Mouse (Mus musculus): ENCODE data around the gene Tmem160. TPM values are rescaled to one million over a fixed set of nuclear protein-coding genes. Genes with fewer than 3 reads are reported as not detected.

The Tmem160 gene
- total RNA-seq, 4 experiments from 2014 or later: 54.7 to 73.2 (median 60.1) TPM

DNA sequence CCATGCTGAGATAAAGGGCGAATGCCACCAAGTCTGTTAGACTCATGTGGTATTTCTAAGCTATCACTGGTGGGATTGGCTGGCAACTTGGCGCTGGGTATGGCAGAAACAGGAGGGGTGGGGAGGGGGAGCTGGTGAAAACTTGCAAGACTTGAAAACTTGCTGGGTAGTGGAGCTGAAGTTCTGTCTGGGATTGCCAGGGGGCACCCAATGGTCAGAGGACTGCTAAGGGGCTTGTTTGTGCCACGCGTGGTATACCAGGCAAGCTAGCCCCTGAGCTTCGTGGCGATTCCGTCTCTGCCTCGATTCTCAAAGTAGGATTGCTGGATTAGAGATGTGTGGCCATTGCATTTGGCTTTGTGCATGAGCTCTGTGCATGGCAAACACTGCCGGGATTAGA is 37.4 kb downstream of the Tmem160 start:
- no peak for DNase-seq (ENCODE audit: low spot score in 2 of 2)

DNA sequence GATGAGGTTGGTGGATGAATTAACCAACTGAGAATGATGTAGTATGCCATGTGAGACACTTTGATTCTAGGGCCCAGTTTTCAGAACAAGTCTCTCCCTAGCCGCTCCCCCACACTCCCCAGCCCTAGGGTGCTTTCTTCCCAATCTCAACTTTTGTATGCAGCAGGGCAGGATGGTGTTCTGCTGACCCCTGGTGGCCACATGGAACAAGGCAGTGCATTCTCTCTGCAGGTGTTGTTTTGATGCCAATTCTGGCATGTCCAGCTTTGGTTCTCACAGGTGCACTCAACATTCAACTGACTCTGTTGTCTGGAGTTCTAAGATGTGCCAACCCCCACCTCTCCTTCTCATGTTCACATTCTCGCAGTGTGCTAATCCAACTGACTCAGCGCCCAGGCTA is 39.2 kb downstream of the Tmem160 start:
- peak; percentile 11 to 30 for DNase-seq (ENCODE audit: low spot score in 2 of 2)

DNA sequence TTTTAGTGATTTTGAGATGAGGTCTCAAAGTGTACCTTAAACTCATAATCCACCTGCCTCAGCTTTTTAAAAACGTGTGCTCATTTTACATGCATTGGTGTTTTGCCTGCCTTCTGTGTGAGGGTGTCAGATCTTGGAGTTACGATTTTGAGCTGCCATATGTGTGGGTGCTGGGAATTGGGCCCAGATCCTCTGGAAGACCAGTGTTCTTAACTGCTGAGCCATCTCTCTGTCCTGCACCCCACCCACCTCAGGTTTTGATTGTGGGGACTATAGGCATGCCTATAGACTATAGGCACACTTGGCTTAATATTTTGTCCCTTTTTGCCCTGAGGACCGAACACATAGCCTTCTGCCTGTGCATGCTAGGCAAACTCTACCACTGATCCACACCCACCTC is 39.6 kb downstream of the Tmem160 start:
- no peak for DNase-seq (ENCODE audit: low spot score in 2 of 2)

DNA sequence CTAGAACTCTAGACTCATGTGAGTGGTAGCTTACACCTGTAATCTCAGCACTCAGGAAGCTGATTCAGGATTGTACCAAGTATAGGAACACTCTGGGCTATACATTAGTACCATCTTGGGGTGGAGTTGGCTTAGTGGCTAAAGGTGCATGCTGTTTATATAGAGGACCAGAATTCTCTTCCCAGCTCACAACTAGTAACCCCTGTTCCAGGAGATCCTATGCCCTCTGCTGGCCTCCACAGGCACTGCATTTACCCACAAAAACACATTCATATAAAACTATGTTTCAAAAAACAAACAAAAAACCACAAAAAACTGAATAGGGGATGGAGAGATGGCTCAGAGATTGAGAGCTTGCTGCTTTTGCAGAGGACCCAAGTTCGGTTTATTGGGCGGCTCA is 40.8 kb downstream of the Tmem160 start:
- no peak for DNase-seq (ENCODE audit: low spot score in 2 of 2)

DNA sequence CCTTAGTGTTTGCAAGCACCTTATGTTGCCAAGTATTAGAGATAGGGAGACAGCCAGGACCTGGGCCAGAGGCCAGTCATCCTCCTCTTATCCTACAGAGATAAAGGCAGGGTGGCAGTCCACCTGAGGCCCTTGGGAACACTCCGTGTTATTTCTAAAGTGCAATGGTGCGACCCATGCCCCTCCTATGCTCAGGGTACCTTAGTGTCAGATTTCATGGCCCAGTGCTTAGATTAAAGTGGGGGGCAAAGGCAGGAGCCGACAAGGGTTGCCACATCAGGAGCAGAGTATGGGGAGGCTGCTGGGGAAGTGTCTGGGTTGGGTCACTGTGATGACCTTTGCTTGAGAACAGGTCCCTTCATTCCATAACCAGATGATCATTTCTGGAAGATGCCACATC is 43.7 kb downstream of the Tmem160 start:
- DNase-seq (ENCODE audit: low spot score in 2 of 2): no peak

DNA sequence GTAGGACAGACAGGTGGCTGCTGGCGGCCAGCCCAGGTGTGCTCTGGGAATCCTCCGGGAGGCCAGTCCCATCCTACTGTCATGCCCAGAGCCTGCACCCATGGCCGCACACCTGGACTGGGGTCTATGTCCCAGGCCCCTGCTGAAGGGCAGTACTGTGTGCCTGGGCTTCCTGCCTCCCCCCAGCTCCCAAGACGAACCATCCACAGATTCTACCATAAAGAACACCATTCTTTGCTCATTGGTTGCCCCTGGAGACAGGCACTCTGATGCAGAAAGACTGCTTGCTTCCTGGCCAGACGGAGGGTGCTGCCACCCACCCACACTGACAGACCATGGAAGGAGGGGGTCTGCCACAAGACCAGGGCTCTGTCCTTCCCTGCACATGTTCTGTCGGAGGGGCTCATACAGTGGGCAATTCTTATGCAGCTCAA is 47.1 kb downstream of the Tmem160 start:
- DNase-seq (ENCODE audit: low spot score in 2 of 2): no peak

DNA sequence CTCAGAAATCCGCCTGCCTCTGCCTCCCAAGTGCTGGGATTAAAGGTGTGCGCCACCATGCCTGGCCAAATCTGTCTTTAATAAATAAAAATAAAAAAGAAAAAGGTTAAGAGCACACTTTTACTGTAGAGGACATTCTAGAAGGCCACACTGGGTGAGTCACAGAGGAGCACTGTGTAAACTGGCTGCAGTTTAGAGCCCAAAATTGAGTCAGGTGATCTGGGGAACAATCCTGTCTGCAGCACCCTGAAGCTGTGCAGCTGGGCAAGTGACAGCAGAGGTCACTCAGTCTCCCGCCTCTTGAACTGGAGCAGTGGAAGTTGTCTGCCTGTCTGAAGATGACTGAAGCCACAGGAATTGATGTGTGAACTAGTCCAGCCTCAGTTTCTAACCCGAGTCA is 49.0 kb downstream of the Tmem160 start:
- DNase-seq (ENCODE audit: low spot score in 2 of 2): no peak

DNA sequence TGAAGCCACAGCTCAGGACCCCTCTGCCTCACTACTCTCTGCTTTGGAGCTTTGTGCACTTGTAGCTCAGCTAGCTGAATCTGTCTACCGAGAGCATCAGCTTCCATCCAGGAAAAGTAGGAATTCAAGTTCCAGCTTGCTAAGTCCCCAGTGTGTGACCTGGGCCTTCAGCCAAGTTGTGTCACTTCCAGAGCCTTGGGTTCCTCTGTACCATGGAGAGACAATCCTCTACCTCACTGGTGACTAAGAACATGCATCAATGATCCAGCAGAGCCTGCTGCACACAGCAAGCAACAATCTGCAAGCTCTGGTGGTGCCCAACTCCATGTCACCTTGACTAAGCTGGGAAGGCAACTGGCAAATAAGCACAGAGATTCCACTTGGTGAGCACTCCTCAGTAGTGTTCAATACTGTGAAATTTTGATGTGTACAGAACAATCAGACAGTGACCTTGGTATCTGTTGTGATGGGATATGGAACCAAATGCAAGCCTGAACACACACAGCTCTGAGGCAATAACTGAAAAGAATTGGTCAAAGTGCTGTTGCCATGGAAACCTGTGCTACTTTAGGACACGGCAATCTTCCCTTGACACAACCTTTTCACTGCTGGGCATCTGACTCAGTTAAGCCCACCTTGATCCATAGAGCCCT is 52.1 kb downstream of the Tmem160 start:
- DNase-seq (ENCODE audit: low spot score in 2 of 2): no peak

Other genes starting within 250 kb of the Tmem160 start
- gene Dhx34, start 230.7 kb upstream of the Tmem160 start, total RNA-seq (2022): 1 to 10 TPM; 2.5 to 5.2 (median 4.0) TPM
- under 1 TPM; 0.19 to 0.25 (median 0.23) TPM for gene C5ar2, start 208.6 kb upstream of the Tmem160 start, total RNA-seq (2022)
- 1 to 10 TPM in 2 of 4 experiments, under 1 TPM in 2; 0.44 to 1.4 (median 0.92) TPM for gene C5ar1, start 193.2 kb upstream of the Tmem160 start, total RNA-seq (2022)
- 10 to 100 TPM; 13.6 to 19.4 (median 15.8) TPM for gene Inafm1, start 179.2 kb upstream of the Tmem160 start, total RNA-seq (2022)
- gene Ccdc9, start 166.0 kb upstream of the Tmem160 start, total RNA-seq (2022): 10 to 100 TPM; 28.4 to 37.4 (median 32.2) TPM
- 1 to 10 TPM; 1.4 to 2.1 (median 1.5) TPM for gene Bbc3, start 144.4 kb upstream of the Tmem160 start, total RNA-seq (2022)
- gene Sae1, start 65.0 kb upstream of the Tmem160 start, total RNA-seq (2022): 10 to 100 TPM; 25.0 to 30.6 (median 26.9) TPM
- 10 to 100 TPM; 23.1 to 28.9 (median 26.7) TPM for gene Zc3h4, start 51.9 kb upstream of the Tmem160 start, total RNA-seq (2022)
- not detected for gene Npas1, start 24.9 kb downstream of the Tmem160 start, total RNA-seq (2022)
- 10 to 100 TPM; 18.1 to 27.8 (median 23.0) TPM for gene Arhgap35, start 162.2 kb downstream of the Tmem160 start, total RNA-seq (2022)
- gene Ceacam15, start 222.9 kb downstream of the Tmem160 start, total RNA-seq (2022): not detected